Mouse (Mus musculus) adrenal gland, postnatal 14 days (tissue): ENCODE measurements around the gene N4bp2l1. TPM values are rescaled to one million over a fixed set of nuclear protein-coding genes. Genes with fewer than 3 reads are reported as not detected.
A peak's percentile ranks its signal among the peaks of the same experiment; 100 is the strongest.

Experiments used
- DNase-seq: peaks from one replicate; pipeline ENCODE4 v3.0.0; 2021; ENCODE audit warnings: mixed read lengths
- total RNA-seq: library from RNA; stranded (reverse); gene quantifications from 2 replicates; pipeline ENCODE4 v1.2.3, GENCODE M21; 2021

The N4bp2l1 gene
- total RNA-seq, 1 experiment from 2014 or later: 47.1 TPM

- no peak for DNase-seq
Observed at GRCm38 (mm10) chr5:150566971-150567370, 30.0 kb downstream of the N4bp2l1 start.

DNA sequence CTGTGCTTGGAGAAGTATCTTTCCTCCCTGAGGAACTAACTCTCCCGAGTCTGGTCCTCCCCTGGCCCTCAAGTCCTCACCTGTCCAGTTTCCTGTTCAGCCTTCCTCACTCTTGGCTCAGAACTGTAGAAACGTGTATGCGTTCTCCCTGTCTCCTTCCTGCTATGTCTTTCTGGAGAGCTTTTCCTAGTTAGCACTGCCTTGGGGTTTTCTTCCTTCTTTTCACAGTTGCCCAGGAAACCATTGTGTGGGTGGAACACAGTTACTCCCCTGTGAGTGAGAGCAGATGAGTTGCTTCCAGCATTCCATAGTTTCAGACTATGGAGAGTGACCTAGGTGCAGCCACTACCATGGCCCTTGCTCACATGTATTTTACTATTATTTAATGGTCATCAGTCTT is 30.8 kb downstream of the N4bp2l1 start:
- DNase-seq: no peak

- no peak for DNase-seq
Observed at GRCm38 (mm10) chr5:150564426-150564825, 32.6 kb downstream of the N4bp2l1 start.

DNA sequence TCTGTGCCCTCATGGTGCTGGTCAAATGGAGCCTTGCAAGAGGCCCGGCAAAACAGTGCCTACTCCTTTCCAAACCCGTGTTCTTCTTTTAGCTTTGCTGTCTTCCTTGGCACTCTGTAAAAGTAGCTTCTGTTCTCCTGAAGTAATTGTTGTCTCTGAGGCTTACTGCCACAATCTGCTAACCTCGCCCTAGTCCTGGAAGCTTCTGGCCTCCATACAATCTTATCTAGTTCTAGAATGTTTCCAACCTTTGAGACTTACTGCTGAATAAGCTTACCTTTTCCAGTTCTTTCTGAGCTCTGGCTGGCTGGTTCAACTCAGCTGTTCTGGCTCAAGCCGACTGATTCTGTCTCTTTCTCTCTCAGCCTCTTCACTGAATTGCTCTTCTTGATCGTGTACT is 35.2 kb downstream of the N4bp2l1 start:
- no peak for DNase-seq

- DNase-seq: no peak
Observed at GRCm38 (mm10) chr5:150561376-150561775, 35.6 kb downstream of the N4bp2l1 start.

DNA sequence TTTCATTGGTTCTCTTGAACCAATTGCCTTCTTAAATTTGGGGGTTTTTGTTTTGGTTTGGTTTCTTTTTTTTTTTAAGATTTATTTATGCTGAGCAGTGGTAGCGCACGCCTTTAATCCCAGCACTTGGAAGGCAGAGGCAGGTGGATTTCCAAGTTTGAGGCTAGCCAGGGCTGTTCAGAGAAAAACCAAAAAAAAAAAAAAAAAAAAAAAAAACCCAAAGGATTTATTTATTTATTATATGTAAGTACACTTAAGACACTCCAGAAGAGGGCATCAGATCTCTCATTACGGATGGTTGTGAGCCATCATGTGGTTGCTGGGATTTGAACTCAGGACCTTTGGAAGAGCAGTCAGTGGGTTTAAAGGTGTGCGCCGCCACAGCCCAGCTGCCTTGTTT is 36.1 kb downstream of the N4bp2l1 start:
- no peak for DNase-seq

DNA sequence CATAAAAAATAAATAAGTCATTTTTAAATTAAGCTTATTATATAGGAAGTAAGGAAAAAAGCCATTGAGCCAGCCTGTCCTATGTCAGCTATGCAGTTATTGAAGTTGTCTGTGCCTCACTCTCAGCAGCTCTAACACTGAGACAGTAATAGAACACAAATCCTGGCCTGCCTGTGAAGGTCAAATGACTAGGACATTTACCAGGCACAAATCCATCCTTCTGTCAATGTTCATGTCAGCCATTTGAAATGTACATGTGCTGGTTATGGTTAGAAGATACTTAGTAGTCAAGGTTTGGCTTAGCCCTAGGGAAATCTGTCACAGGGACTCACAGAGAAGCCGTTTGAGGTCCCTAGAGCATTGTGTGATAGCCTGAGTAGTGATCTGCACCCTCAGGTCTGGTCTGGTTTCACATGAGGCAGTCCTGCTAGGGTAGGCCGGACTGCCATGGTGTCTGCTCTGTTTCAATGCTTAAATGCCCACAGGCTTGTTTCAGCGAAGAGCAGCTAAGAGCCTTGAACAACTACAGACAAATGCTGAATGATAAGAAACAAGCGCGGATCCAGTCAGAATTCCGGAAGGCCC is 37.4 kb downstream of the N4bp2l1 start:
- no peak for DNase-seq

DNA sequence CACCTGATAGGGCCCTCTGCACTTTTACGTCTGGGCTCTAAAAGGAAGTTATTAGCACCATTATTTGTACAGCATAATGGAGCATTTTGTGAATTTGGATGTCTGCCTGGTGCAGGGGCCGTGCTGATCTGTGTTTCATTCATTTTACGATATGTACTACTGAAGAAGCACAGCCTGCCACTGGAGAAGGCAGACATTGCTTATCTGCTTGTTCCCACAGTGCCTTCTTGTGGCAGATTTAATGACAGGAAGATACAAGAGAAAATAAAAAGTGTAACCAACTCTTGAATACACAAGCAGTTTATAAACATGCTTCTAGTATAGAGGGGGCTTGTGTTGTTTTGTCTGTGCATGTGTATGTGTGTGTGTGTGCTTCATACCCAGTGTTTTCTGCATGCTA is 45.4 kb downstream of the N4bp2l1 start:
- DNase-seq: no peak

DNA sequence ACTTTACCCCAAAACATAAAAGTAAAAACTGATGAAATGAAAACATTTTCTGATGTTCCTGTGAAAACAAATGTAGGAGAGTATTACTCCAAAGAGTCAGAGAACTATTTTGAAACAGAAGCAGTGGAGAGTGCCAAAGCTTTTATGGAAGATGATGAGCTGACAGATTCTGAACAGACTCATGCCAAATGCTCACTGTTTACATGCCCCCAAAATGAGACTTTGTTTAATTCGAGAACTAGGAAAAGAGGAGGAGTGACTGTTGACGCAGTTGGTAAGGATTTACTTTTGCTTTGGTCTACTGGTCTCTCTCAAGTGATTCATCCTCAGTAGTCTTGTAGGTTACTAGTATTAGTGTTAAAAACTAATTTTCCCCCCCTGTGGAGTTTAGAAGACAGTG is 53.8 kb downstream of the N4bp2l1 start:
- DNase-seq: no peak

DNA sequence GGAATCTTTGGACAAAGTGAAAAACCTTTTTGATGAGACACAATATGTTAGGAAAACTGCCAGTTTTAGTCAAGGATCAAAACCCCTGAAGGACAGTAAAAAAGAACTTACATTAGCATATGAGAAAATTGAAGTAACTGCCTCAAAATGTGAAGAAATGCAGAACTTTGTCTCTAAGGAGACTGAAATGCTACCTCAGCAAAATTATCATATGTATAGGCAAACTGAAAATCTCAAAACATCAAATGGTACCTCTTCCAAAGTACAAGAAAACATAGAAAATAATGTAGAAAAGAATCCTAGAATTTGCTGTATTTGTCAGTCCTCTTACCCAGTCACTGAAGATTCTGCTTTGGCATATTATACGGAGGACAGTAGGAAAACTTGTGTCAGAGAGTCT is 55.7 kb downstream of the N4bp2l1 start:
- DNase-seq: no peak

DNA sequence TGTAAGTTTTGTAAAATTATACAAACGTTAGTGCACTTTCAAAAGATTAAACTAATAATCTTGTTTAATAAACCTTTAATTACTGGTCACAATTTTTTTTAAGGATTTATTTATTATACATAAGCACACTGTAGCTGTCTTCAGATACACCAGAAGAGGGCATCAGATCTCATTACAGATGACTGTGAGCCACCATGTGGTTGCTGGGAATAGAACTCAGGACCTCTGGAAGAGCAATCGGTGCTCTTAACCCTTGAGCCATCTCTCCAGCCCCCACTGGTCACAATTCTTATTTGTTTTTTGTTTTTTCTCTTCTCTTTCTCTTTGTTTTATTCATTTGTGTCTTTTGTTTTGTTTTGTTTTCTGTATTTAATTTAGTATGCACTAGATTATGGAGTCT is 71.7 kb downstream of the N4bp2l1 start:
- DNase-seq: no peak

GRCm38 (mm10) chr5:150522867-150523234 is 74.1 kb downstream of the N4bp2l1 start:
- no peak for DNase-seq

GRCm38 (mm10) chr5:150521937-150522866 is 74.8 kb downstream of the N4bp2l1 start, which contains the start of gene Brca2:
TSS of gene Brca2 (plus strand) at chr5:150522630.
- peak; percentile 96 for DNase-seq

Other genes starting within 250 kb of the N4bp2l1 start
- not detected in 2 replicates for gene Zar1l, start 79.0 kb downstream of the N4bp2l1 start, total RNA-seq
- 6.2 and 10.8 TPM in 2 replicates for gene Brca2, start 74.6 kb downstream of the N4bp2l1 start, total RNA-seq
- 71.7 and 76.7 TPM in 2 replicates for gene N4bp2l2, start 69.0 kb upstream of the N4bp2l1 start, total RNA-seq
- 27.9 and 30.4 TPM in 2 replicates for gene Pds5b, start 76.6 kb upstream of the N4bp2l1 start, total RNA-seq